Mouse (Mus musculus): ENCODE data around the gene Gm10778.
"Not testable (repeated sequence)": the region's sequence is repeated elsewhere in the genome, so short reads cannot be mapped to it uniquely, and the experiment has no call there.

Gene Gm10778

DNA sequence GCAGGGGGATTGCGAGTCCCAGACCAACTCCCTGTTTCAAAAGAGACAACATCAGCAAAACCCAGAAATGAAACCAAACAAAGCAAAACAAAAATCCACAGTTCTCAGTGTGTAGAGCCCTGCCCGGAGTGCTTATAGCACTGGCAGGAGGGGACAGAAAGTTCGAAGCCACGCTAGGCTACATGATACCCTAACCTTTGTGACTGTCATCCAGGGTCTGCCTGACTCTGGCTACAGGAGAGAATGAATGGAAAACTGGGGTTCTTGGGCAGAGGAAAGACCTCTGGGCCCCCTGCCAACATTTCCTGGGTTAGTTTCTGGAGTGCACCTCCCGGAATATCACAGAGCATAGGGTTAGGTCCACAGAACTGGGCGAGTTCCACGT is 21.0 kb upstream of the Gm10778 start:
- in situ Hi-C loops (cut with MboI, MseI) = loop anchor here (25.0 kb wide), 1 partner anchor 1909 kb away; the partner anchor contains the start of genes Aldh1l2 and Washc4

DNA sequence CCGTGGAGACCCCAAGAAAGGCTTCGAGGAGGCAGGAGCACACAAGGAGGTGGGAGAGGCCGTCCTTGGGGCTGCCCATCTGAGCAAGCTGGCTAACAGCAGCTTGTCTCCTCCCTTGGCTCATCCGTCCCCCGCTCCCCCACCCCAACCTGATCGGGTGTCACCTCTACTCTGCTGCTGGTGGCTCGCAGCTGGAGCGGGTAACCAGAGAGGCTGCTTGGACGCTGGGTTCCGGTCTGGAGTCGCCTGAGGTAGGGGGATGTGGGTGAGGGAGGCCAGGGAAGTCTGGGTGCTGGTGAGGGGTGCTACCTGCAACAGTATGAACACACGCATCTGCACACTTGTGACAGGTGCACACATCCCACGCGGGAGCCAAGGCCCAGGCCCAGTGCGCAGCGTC is 20.5 kb upstream of the Gm10778 start, which contains the start of gene Ankrd24:
Gene Ankrd24, plus strand, starts transcription at position 151 of the 400 bp plus-strand sequence.
- in situ Hi-C loops (cut with MboI, MseI) = loop anchor here (25.0 kb wide), 1 partner anchor 1909 kb away; the partner anchor contains the start of genes Aldh1l2 and Washc4

DNA sequence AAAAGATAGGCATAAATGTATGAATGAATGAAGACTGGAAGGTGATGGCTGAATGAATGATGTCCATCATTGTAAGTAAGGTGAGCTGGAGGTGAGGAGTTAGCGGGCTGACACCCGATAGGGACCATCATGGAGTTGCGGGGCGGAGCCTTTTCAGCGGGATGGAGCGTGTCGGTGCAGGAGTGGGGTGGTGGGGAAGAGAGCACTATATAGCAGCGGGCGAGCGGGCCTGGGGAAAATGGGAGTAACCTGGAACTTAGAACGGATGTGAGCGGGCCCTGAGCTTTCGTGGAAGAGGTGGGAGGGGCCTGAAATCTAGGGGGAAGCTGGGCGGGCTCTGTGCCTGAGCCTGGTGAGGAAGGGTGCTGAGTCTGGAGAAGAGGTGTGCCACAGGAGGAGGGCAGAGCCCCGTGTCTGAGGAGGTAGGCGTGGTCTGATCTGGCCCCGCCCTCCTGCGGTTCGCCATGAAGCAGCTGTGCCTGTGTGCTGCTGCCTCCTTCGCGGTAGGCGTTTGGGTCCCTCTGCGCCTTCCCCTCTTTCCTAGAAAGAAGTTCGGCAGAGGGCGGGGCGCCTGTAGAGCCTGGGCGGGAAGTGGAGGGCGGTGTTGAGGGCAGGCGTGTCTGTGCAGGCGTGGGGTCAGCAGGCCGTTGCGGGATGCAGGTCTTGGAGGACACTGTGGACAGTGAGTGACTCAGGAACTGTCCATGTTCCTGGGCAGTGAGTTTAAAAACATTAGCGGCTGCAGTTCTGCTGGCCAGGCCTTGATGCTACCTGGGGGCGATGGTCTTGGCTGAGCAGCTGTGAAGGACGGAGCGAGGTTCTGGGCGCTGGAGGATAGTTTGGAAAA is 15.4 kb upstream of the Gm10778 start:
- in situ Hi-C loops (cut with MboI, MseI) = loop anchor here (10.0 to 25.0 kb wide), 2 partner anchors 71 to 1904 kb away; partner anchors contain the start of genes Aldh1l2, Washc4 and Zfp433

DNA sequence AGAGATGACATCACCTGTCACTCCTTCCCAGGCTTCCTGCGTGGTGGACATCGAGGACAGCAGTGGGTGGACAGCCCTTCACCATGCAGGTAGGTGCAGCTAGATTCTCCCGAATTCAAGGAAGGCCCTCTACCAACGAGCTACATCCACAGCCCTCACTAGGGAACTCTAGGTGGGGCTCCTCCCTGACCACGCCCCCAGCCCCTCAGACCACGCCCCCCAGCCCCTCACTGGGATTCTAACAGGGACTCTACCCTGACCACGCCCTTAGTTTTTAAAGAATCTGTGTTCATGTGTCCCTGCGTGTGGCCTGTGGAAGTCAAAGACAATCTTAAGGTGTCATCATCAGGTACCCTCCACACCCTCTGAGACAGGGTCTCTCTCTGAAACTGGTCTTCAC is 12.5 kb upstream of the Gm10778 start:
- in situ Hi-C loops (cut with MboI, MseI) = loop anchor here (5.0 to 25.0 kb wide), 3 partner anchors 68 to 1901 kb away; partner anchors contain the start of genes Aldh1l2, Washc4 and Zfp433

DNA sequence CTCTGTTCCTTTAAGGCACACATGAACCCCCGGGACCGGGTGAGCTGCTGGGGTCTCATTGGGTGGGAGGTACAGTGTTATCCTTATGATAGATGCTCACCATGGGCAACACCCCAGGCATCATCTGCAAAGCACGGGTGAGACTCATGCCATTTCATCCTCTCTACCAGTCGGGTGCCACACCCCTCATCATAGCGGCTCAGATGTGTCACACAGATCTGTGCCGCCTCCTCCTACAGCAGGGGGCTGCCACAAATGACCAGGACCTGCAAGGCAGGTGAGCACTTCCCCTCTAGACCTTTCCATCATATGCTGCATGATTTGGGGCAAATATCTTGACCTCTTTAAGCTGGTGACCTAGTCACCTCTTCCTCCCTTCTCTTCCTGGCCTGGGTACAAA is 10.8 kb upstream of the Gm10778 start:
- in situ Hi-C loops (cut with MboI, MseI) = loop anchor here (5.0 to 25.0 kb wide), 3 partner anchors 67 to 1899 kb away; partner anchors contain the start of genes Aldh1l2, Washc4 and Zfp433

DNA sequence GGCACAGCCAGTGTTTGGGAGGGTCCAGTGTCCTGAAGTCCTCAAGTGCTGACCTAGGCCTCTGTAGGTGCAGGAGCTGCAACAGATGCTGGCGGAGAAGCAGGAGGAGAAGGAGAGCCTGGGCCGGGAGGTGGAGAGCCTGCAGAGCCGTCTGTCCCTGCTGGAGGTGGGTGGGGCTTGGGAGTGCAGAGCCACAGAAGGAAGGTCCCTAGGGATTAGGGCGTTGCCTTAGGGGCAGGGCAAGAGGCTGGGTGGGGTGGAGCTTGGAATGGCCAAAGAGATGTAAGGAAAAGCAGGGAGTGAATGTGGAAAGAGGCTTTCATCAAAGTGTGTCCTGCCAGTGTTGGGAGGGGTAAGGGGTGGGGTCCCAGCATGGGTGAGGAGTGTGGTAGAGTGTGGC is 8.0 kb upstream of the Gm10778 start:
- in situ Hi-C loops (cut with MboI, MseI) = loop anchor here (5.0 to 25.0 kb wide), 2 partner anchors 79 to 1896 kb away; partner anchors contain the start of genes Aldh1l2 and Washc4

DNA sequence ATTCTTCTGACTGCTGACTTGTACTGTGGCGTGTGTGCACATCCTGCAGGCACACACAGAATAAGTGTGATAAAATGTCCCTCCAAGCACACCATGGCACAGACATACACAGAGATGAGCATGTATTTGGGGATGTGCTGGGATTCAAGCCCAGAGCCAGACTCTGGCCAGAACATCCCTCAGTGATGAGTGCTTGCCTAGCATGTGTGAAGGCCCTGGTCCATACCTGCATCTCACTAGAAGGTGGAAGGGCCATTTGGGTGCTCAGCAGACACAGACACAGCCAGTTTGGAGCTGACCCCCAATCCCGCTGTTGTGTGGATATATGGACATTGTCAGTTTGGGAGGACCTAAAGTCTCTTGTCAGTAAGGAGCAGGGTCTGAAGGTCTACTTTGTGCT is 7.3 kb upstream of the Gm10778 start:
- in situ Hi-C loops (cut with MboI, MseI) = loop anchor here (5.0 to 25.0 kb wide), 2 partner anchors 79 to 1896 kb away; partner anchors contain the start of genes Aldh1l2 and Washc4

DNA sequence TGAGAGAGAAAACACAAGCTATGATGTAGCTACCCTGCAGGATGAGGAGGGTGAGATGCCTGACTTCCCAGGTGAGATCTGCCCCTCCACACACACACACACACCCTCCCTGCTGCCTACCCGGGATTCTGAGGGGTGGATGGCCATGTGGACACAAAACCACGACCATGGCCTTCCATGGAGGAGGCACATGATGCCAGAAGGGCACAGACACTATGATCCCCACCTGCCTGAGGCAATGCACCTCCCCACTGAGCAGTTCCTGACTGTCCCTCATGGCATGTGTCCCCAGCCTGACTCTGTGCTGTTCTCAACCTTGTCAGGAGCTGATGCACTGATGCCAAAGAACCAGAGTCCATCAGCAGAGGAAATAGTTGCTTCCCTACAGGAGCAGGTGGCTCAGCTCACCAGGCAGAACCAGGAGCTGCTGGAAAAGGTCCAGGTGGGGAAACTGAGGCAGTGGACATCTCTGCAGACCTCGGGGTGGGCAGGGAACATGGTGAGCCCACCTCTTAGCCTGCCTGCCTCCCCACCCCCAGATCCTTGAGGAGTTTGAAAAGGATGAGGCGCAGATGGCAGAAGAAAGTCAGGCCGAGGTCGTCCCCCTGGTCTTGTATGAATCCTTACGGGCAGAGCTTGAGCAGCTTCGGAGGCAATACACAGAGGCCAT is 6.7 kb upstream of the Gm10778 start:
- in situ Hi-C loops (cut with MboI, MseI) = loop anchor here (5.0 to 25.0 kb wide), 2 partner anchors 80 to 1895 kb away; partner anchors contain the start of genes Aldh1l2 and Washc4

DNA sequence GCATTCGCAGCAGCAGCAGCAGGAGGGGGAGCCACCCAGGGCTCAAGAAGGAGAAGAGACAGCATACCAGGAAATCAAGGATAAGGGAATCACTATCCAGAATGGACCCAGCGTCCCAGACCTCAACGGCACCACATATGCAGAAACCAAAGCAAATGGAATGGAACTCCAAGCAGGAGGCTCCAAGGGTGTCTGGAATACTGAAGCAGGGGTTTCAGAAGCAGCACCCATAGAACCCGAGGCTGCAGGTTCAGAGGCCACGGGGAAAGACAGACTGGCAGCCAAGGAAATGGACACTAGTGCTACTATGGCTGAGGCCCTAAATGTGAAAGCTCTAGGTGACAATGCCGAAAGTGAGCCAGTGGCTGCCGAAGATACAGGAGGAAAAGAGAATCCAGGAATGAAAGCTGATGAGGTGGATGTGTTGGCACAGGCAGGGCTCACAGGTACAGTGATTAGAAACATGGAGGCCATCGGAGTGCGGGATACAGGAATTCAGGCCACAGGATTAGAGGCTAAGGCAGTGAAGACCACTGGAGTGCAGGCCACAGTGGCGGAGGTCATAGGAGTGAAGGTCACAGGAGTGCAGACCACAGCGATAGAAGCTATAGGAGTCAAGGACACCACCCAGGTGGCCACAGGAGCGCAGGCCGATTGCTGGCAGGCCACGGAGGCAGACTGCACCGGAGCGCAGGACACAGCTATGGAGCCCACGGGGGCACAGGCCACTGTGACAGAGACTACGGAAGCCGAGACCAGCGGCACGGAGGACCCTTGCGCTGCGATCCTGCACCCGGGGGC is 6.0 kb upstream of the Gm10778 start:
- in situ Hi-C loops (cut with MboI, MseI) = loop anchor here (5.0 to 25.0 kb wide), 2 partner anchors 81 to 1894 kb away; partner anchors contain the start of genes Aldh1l2 and Washc4

DNA sequence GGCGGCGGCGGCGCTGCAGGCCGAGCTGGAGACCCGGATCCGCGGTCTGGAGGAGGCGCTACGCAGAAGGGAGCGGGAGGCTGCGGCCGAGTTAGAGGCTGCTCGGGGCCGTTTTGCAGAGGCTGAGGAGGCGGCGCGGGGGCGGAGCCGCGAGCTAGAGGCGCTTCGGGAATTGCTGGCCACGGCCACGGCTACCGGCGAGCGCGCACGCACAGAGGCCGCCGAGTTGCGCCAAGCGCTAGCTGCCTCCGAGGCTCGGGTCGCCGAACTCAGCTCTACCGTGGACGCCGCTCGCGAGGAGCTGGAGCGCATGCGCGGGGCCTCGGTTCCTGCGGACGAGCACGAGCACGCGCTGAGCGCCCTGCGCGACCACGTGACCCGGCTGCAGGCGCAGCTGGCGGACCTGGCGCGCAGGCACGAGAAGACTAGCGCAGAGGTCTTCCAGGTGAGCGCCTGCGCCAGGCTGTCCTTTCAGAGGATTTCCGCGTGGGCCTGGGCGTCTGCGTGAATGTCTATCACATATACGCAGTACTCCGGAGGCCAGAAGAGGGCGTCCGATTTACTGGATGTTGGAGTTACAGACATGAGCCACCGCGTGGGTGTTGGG is 5.3 kb upstream of the Gm10778 start:
- in situ Hi-C loops (cut with MboI, MseI) = loop anchor here (5.0 to 25.0 kb wide), 2 partner anchors 81 to 1894 kb away; partner anchors contain the start of genes Aldh1l2 and Washc4

DNA sequence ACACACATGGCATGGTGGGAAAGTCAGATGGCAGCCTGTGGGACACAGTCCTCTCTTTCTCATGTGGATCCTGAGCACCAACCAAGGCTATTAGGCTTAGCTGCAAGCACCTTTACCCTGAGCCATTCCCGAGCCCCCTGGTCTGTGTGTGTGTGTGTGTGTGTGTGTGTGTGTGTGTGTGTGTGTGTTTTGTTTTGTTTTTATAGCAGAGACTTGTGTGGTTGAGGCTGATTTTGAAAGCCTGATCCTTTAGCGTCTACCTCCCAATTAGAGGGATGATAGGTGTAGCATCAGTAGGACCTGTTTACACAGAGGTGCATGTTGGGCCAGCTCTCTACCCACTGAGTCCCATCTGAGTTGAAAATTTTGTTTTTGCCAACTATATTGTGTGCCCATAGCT is 4.7 kb upstream of the Gm10778 start:
- in situ Hi-C loops (cut with MboI, MseI) = loop anchor here (5.0 to 25.0 kb wide), 2 partner anchors 82 to 1893 kb away; partner anchors contain the start of genes Aldh1l2 and Washc4

DNA sequence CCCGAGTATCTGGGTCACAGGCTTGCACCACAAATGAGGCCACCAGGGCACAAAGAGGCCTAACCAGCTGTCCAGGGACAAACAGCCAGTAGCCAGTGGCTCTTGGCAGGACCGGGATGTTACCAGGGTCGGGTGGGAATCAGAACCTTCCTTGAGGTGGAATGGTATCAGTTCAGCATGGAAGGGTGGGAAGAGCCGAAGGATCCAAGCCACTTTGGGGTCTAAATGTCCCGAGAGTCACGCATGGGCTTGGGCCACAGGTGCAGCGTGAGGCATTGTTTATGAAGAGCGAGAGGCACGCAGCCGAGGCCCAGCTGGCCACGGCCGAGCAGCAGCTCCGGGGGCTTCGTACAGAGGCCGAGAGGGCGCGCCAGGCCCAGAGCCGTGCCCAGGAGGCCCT is 4.1 kb upstream of the Gm10778 start:
- in situ Hi-C loops (cut with MboI, MseI) = loop anchor here (5.0 to 25.0 kb wide), 2 partner anchors 82 to 1893 kb away; partner anchors contain the start of genes Aldh1l2 and Washc4

DNA sequence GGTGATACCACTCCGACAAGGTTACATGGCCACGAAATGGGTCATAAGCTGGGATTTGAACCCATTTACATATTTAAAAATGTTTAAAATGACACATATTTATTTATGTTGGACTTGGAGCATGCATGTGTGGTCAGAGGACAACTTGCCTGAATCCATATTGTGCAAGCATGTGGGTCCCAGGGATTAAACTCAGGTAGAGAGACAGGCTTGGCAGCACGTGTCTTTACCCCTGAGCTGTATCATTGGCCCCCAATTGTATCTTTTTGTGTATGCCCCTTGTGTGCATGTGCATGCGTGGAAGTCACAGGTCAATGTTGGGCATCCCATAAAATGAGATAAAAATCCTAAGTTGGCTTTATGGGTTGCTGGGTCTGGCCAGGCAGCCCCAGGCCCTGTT is 3.5 kb upstream of the Gm10778 start:
- in situ Hi-C loops (cut with MboI, MseI) = loop anchor here (25.0 kb wide), 1 partner anchor 1892 kb away; the partner anchor contains the start of genes Aldh1l2 and Washc4

DNA sequence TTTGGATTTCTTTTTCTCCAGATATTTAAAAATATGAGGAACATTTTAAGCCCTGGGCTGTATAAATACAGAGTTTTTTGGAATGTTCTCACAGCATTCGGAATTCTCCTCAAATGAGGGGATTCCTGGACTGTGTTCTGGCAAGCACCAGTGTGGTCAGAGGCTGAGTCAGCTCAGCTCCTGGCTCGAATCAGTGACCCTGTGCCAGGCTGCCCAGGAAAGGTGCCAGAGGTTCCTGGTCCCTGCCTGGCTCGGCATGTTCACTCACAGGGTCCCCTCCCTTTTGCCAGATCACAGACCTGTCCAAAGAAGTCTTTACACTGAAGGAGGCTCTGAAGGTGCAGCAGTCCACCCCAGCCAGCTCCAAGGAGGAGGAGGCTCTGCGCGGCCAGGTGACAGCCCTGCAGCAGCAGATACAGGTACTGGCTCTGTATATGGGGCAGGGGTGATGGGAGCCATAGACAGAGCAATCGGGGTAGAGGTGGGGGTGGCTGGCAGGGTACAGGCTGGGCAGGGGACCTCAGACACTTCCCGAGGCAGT is 2.8 kb upstream of the Gm10778 start:
- in situ Hi-C loops (cut with MboI, MseI) = loop anchor here (25.0 kb wide), 1 partner anchor 1891 kb away; the partner anchor contains the start of genes Aldh1l2 and Washc4

DNA sequence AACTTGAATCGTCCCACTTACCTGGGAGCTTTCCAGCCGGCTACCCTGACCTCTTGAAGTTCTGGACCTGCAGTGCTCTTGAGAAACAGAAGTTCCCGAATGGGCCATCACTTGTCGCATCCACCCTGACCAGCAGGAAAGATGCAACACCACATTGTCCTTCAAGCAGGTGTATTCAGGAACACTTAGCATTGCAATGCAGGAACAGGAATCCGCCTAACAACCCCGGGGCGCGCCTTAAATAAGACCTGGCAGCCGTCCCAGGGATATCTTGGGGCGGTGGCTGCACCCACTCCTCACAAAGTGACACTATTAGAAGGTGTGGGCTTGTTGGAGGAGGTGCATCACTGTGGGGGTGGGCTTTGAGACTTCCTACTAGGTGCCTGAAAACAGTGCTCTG is 6.3 kb downstream of the Gm10778 start:
- in situ Hi-C loops (cut with MboI, MseI) = no loop called here

DNA sequence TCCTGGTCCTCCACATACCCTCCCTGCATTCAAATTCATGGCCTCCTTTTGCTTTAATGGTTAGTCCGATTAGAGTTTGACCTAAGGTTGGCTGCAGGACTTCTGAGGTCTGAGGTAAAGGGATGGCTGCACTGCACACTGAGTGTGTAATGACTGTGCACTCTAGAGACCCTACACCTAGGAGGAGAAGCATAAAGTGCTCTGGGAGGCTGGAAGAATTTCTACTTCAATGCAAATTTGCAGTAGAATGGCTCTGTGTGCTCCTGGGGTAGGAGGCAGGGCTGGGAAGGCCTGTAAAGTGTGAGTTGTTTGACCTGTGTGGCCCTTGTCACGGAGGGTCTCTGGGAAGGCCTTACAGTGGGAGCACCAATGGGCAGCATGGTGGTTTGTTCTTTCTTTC is 7.3 kb downstream of the Gm10778 start:
- in situ Hi-C loops (cut with MboI, MseI) = no loop called here

DNA sequence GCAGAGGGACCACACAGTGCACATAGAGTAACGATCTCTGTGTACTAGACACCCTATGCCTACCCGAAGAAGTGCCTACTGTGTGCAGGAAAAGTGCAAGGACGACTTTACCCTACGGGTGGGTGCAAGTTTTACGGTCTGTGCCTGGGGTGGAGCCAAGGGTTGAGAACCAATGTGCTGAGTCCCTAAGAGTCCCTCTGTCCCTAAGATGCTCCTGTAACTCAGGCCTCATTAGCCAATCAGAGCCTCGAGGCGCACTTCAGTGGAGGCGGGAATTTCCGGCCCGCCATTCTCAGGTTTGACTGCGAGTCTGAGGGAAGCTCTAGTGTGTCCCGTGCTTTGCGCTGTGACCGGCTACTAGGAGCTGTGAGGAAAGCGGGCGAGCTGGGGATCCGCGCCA is 38.3 kb downstream of the Gm10778 start:
- in situ Hi-C loops (cut with MboI, MseI) = not testable (repeated sequence)

DNA sequence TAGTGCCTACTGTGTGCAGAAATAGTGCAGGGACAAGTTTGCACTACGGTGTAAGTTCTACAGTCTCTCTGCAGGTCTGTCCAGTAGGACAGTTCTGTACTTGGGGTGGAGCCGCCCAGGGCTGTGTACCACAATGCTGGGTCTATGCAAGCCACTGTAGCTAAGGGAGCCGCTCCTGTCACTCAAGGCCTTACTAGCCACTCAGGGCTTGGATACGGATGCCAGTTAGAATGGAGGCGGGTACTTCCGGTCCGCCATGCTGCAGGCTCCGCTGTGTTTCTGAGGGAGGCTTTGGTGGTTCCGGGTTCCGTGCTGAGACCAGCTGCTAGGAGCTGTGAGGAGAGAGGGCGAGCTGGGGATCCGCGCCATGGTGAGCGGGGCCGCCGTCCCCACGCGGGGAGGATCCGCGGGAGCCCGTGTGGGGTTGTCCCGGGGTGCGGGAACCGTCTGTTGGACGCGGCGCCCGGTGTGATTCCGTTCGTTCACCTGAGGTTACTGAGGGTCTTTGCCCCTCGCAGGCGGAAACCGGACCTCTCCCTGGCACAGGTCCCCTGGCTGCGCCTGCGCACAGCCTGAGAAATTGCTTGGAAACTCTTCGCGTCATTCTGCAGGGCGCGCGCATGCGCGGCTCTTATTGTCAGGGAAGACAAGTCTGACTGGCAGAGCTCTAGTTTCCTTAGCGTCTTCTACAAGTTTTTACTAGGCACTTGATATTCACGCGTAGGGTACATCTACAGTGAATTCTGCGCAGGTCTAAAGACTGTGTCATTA is 55.9 kb downstream of the Gm10778 start, which contains the start of gene Zfp433:
Gene Zfp433, plus strand, starts transcription at position 295 of the 771 bp plus-strand sequence.
- in situ Hi-C loops (cut with MboI, MseI) = loop anchor here (5.0 to 10.0 kb wide), 2 partner anchors 70 to 293 kb away; no protein-coding TSS in a partner anchor

Data from T-helper 1 cell (primary cell).